Mouse (Mus musculus) heart, embryonic 12.5 days (tissue): ENCODE data around the gene Mad1l1. TPM values are rescaled to one million over a fixed set of nuclear protein-coding genes. Genes with fewer than 3 reads are reported as not detected.

ENCODE experiments used
- ATAC-seq: fragments of 200-750 bp; cut with Nextera tagmentation; 2 replicates; pipeline ENCODE4 v1.8.0; 2017; ENCODE audit warnings: moderate TSS enrichment, moderate library complexity; ENCODE audit not compliant: insufficient number of reproducible peaks, low FRiP score
- H3K27ac ChIP-seq: fragments of 300-500 bp; sonication (generic); 2 replicates; pipeline ENCODE4 v1.5.1; 2016; ENCODE audit warnings: mild to moderate bottlenecking, moderate library complexity; ENCODE audit not compliant: poor library complexity, severe bottlenecking
- H3K27me3 ChIP-seq: fragments of 300-500 bp; sonication (generic); replicated peaks from 2 replicates; pipeline ENCODE4 v1.6.1; 2016; ENCODE audit warnings: mild to moderate bottlenecking, moderate library complexity
- H3K36me3 ChIP-seq: fragments of 300-500 bp; sonication (generic); 2 replicates; pipeline ENCODE4 v1.6.1; 2016; ENCODE audit warnings: mild to moderate bottlenecking, moderate library complexity
- H3K4me1 ChIP-seq: fragments of 300-500 bp; sonication (generic); replicated peaks from 2 replicates; pipeline ENCODE4 v1.6.1; 2016; ENCODE audit warnings: mild to moderate bottlenecking
- H3K4me2 ChIP-seq: fragments of 300-500 bp; sonication (generic); 2 replicates; pipeline ENCODE4 v1.6.1; 2016; ENCODE audit warnings: mild to moderate bottlenecking, moderate library complexity
- H3K4me3 ChIP-seq: fragments of 300-500 bp; sonication (generic); 2 replicates; pipeline ENCODE4 v1.5.1; 2016; ENCODE audit warnings: mild to moderate bottlenecking
- H3K9ac ChIP-seq: fragments of 300-500 bp; sonication (generic); 2 replicates; pipeline ENCODE4 v1.6.1; 2016; ENCODE audit warnings: mild to moderate bottlenecking, moderate library complexity
- H3K9me3 ChIP-seq: fragments of 300-500 bp; sonication (generic); replicated peaks from 2 replicates; pipeline ENCODE4 v1.6.1; 2016; ENCODE audit warnings: mild to moderate bottlenecking, moderate library complexity
- WGBS: fragments of 180-500 bp; shearing (Covaris S2); methylation state at CpG from one replicate; pipeline ENCODE4 v1.1.7; 2016; 5-methylcytosine and 5-hydroxymethylcytosine counted together
- polyA plus RNA-seq: library from polyadenylated mRNA; unstranded; fragments of >200 nt; fragmentation: Nextera tagmentation; extraction: Ambion mirVana; gene quantifications from 2 replicates; pipeline ENCODE4 v1.2.1, GENCODE M21; 2016

Gene Mad1l1
- polyA plus RNA-seq, 1 experiment from 2014 or later = 26.3 TPM

DNA sequence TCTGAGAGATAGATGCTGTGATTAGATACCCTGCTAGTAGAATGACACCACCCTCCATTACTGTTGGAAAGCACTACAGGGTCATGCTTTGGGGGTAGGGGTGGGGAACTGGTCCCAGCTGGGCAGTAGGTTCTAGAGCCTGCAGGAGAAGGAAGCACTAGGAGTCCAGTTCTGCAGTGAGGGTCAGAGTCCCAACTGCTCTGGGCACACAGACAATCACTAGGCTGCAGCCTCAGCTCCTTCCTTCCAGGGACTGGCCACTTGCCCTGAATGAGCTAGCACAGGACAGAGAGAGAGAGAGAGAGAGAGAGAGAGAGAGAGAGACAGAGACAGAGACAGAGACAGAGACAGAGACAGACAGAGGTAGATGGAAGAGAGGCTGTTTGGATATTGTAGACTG, 255.1 kb downstream of the Mad1l1 start:
- Histone ChIP-seq H3K9ac (no peak overlapping the region), H3K9me3 (no peaks in the 10 kb centered on the region), H3K27me3 (no peaks in the 10 kb centered on the region), H3K4me2 (no peak overlapping the region), H3K36me3 (peaks cover 8% of the 10 kb centered on the region; the same call in 1 of the 2 replicates), H3K4me1 (peaks cover 13% of the 10 kb centered on the region), H3K4me3 (no peak overlapping the region), H3K27ac (no peak overlapping the region)
- no peak for ATAC-seq

DNA sequence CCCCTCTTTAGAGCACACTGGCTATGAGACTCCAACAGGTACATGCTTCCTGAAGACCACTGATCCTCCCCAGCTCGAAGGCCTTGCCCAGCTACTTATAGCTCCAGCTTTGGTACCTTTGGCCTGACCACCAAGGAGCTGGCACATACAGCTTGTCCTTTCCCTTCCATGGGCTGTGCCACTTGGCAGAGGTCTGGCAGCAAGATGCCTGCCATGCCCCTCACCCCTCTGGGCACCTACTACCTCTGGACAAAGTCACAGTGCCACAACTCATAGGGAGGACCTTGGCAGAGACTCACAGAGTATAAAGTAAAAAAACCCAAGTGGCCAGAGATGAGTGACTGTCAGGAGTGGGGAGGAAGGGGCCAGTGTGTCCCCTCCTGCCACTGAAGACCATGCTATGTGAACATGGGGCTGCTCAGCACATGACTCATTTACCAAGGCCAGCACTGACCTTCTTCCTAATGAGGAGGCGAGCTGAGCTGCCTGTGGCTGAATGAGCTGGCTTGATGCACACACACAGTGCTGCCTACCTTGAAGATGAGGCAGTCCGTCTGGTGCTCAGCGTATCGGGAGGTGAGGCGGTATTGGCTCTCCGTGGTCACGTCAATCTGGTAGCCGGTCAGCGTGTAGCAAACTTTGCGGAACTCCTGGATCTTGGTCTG, 255.9 kb downstream of the Mad1l1 start:
- H3K4me1 ChIP-seq = peaks cover 16% of the 10 kb centered on the region
- no peaks in the 10 kb centered on the region for H3K27me3 ChIP-seq
- no peak overlapping the region for H3K27ac ChIP-seq
- ATAC-seq = no peak
- no peaks in the 10 kb centered on the region for H3K9me3 ChIP-seq
- WGBS = 89% methylated on average over 11 of the region's 11 CpGs
- no peak overlapping the region for H3K4me2 ChIP-seq
- H3K36me3 ChIP-seq = peaks cover 8% of the 10 kb centered on the region; the same call in 1 of the 2 replicates
- no peak overlapping the region for H3K9ac ChIP-seq
- H3K4me3 ChIP-seq = no peak overlapping the region

DNA sequence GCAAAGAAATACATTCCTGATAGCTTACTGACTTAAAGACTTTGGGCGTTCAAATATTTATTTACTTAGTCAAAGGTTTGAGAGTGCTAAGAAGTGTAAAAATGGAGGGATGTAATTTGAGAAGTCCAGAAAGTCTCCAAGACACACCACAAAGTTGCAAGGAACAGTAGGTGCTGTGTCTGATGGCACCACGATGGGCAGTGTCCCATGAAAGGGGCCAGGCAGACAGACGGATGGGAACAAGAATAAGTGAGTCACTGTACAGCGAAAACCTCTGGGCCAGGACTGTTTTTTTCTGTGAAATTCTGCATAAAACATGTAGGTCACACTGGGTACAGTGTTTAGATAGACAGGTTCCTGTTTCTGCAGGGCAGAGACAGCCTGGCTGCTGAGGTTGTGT, 256.8 kb downstream of the Mad1l1 start:
- Histone ChIP-seq H3K36me3 (peaks cover 8% of the 10 kb centered on the region; the same call in 1 of the 2 replicates), H3K27ac (no peak overlapping the region), H3K9ac (no peak overlapping the region), H3K9me3 (no peaks in the 10 kb centered on the region), H3K27me3 (no peaks in the 10 kb centered on the region), H3K4me3 (no peak overlapping the region), H3K4me2 (no peak overlapping the region), H3K4me1 (peaks cover 16% of the 10 kb centered on the region)
- no peak for ATAC-seq
- WGBS = 80% methylated on average over 4 of the region's 4 CpGs

DNA sequence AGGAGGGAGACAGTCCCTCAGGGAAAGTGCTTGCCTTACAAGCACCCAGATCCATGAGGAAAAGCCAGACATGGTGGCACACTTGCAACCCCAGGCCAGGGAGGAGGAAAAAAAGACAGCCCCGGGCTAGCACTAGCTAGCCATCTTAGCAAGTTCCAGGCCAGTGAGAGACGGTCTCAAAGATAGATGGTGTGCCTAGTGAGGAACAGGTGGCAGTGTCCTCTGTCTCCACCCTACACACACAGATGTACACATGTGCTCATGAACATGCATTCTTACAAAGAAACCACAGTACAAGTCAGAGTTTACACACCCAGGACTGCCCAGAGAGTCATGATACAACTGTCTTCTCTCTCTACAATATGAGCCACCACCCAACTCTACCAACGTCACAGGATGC, 258.5 kb downstream of the Mad1l1 start:
- no peak overlapping the region for H3K27ac ChIP-seq
- no peak overlapping the region for H3K4me2 ChIP-seq
- peaks cover 8% of the 10 kb centered on the region; the same call in 1 of the 2 replicates for H3K36me3 ChIP-seq
- peaks cover 8% of the 10 kb centered on the region; the same call in 1 of the 2 replicates for H3K4me1 ChIP-seq
- no peak overlapping the region for H3K4me3 ChIP-seq
- H3K9me3 ChIP-seq = no peaks in the 10 kb centered on the region
- WGBS = 84% methylated on average over 3 of the region's 3 CpGs
- ATAC-seq = no peak
- H3K9ac ChIP-seq = no peak overlapping the region
- H3K27me3 ChIP-seq = no peaks in the 10 kb centered on the region

DNA sequence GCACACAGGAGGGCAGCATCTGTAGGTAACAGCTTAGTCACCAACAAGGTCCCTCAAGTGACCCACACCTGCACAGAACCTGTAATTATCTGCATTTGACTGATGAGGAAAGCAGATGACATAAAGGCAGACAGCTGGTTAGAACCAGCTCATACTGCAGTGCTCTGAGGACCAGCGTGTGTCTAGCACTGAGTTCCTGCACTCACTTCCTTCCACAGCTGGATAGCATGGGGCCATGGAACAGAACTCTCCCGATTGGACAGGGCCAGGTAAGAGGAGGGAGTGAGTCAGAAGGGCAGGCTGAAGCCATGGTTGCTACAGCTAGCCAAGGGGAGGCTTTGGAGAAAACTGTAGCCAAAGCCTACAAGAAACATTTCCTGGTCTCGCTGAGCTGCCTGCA, 259.0 kb downstream of the Mad1l1 start:
- H3K4me3 ChIP-seq = no peak overlapping the region
- no peak overlapping the region for H3K27ac ChIP-seq
- H3K4me2 ChIP-seq = no peak overlapping the region
- H3K27me3 ChIP-seq = no peaks in the 10 kb centered on the region
- no peaks in the 10 kb centered on the region for H3K9me3 ChIP-seq
- WGBS = 65% methylated on average over 3 of the region's 3 CpGs
- ATAC-seq = no peak
- H3K9ac ChIP-seq = no peak overlapping the region
- H3K36me3 ChIP-seq = peaks cover 8% of the 10 kb centered on the region; the same call in 1 of the 2 replicates
- H3K4me1 ChIP-seq = peaks cover 8% of the 10 kb centered on the region; the same call in 1 of the 2 replicates

GRCm38 (mm10) chr5:140061296-140061879, 260.0 kb downstream of the Mad1l1 start:
- Histone ChIP-seq H3K9me3 (no peaks in the 10 kb centered on the region), H3K36me3 (peaks cover 8% of the 10 kb centered on the region; the same call in 1 of the 2 replicates), H3K4me3 (no peak overlapping the region), H3K4me1 (peaks cover 8% of the 10 kb centered on the region; the same call in 1 of the 2 replicates), H3K27ac (no peak overlapping the region), H3K27me3 (no peaks in the 10 kb centered on the region), H3K4me2 (no peak overlapping the region), H3K9ac (no peak overlapping the region)
- no peak for ATAC-seq
- WGBS = 57% methylated on average over 6 of the region's 6 CpGs

DNA sequence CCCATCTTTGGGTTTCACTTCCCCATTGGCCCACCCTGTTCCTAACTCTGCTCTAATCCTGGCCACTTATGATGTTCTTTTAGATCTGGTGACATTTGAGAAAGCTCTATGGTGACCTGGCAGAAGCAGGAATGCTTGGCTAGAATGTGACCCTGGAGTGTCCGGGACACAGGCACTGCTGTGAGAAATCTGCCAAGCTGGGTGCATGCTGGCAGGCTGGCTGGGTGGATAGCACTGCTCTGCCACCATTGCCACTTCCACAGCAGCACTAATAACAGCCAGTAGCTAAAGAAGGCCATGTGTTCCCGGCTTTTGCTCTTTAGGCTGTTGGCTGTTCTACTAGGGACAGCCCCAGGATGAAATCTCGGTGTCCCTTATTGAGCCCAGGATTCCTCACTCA, 265.1 kb downstream of the Mad1l1 start:
- Histone ChIP-seq H3K36me3 (no peaks in the 10 kb centered on the region), H3K9ac (no peak overlapping the region), H3K4me3 (no peak overlapping the region), H3K27me3 (peaks cover 9% of the 10 kb centered on the region), H3K4me1 (peaks cover 12% of the 10 kb centered on the region), H3K4me2 (no peak overlapping the region), H3K27ac (no peak overlapping the region), H3K9me3 (no peaks in the 10 kb centered on the region)
- 85% methylated on average over 3 of the region's 3 CpGs for WGBS
- no peak for ATAC-seq

- Histone ChIP-seq H3K4me3 (no peak overlapping the region), H3K4me2 (no peak overlapping the region), H3K27ac (no peak overlapping the region), H3K36me3 (no peaks in the 10 kb centered on the region), H3K4me1 (peaks cover 9% of the 10 kb centered on the region), H3K9ac (no peak overlapping the region), H3K27me3 (peaks cover 18% of the 10 kb centered on the region), H3K9me3 (no peaks in the 10 kb centered on the region)
- ATAC-seq = no peak
- 63% methylated on average over 3 of the region's 3 CpGs for WGBS
Measured at GRCm38 (mm10) chr5:140055431-140055830, 265.9 kb downstream of the Mad1l1 start.

GRCm38 (mm10) chr5:140053626-140054025, 267.7 kb downstream of the Mad1l1 start:
- H3K4me1 ChIP-seq = peaks cover 9% of the 10 kb centered on the region
- peaks cover 35% of the 10 kb centered on the region for H3K27me3 ChIP-seq
- no peak overlapping the region for H3K4me3 ChIP-seq
- no peak overlapping the region for H3K4me2 ChIP-seq
- H3K9me3 ChIP-seq = no peaks in the 10 kb centered on the region
- WGBS = 47% methylated on average over 3 of the region's 3 CpGs
- no peak overlapping the region for H3K27ac ChIP-seq
- H3K36me3 ChIP-seq = no peaks in the 10 kb centered on the region
- H3K9ac ChIP-seq = no peak overlapping the region
- no peak for ATAC-seq

DNA sequence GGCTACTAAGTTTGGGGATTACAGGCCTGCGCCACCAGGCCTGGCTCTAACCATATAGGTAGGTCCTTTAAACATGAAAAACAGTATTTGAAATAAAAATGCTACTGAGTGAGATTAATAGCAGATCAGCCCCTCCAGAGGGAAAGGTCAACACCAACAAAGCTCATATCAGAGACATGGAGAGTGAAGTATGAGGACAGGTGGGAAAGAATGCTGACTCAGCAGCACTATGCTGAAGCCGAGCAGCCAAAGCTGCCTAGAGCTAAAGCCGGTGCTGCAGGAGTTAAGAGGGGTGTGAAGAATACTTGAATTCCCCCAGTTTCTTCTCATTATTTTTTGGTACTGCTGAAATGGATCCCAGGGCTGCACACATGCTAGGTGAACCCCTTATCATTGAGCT, 268.9 kb downstream of the Mad1l1 start:
- no peak overlapping the region for H3K4me2 ChIP-seq
- no peak overlapping the region for H3K9ac ChIP-seq
- H3K4me1 ChIP-seq = peaks cover 10% of the 10 kb centered on the region
- H3K9me3 ChIP-seq = no peaks in the 10 kb centered on the region
- H3K36me3 ChIP-seq = no peaks in the 10 kb centered on the region
- H3K27me3 ChIP-seq = peaks cover 47% of the 10 kb centered on the region
- H3K4me3 ChIP-seq = no peak overlapping the region
- ATAC-seq = no peak
- no peak overlapping the region for H3K27ac ChIP-seq
- WGBS = 86% methylated on average over 3 of the region's 3 CpGs

GRCm38 (mm10) chr5:140045453-140045852, 275.9 kb downstream of the Mad1l1 start:
- 85% methylated on average over 2 of the region's 2 CpGs for WGBS
- ATAC-seq = no peak

More at GRCm38 (mm10) chr5:140045453-140045852, 275.9 kb downstream of the Mad1l1 start:
- 0 out of 2 replicates have a peak, but pooled peaks cover 4% of the 10 kb centered on the region for H3K36me3 ChIP-seq
- no peak overlapping the region for H3K4me2 ChIP-seq
- H3K9me3 ChIP-seq = no peaks in the 10 kb centered on the region
- H3K27me3 ChIP-seq = peaks cover 66% of the 10 kb centered on the region
- peaks cover 25% of the 10 kb centered on the region for H3K4me1 ChIP-seq
- no peak overlapping the region for H3K9ac ChIP-seq
- no peak overlapping the region for H3K27ac ChIP-seq
- no peak overlapping the region for H3K4me3 ChIP-seq
